Mouse (Mus musculus): ENCODE measurements around the gene Tdrd9.

GRCm38 (mm10) chr12:111999735-112000134 lies 28.4 kb downstream of the Tdrd9 start:
- TF ChIP-seq CTCF (IDR thresholded peaks at IDR 0.05), result no peak
- no peak for TF ChIP-seq EP300 (IDR thresholded peaks at IDR 0.05; ENCODE audit: insufficient read depth, low read depth, low read length)
